Mouse (Mus musculus) stomach, embryonic 14.5 days (tissue): ENCODE measurements around the gene Tm9sf3. TPM values are rescaled to one million over a fixed set of nuclear protein-coding genes. Genes with fewer than 3 reads are reported as not detected.

Experiments
- ATAC-seq: fragments of 200-750 bp; cut with Nextera tagmentation; 2 replicates; pipeline ENCODE4 v1.8.0; 2017; ENCODE audit warnings: low read depth, moderate TSS enrichment; ENCODE audit not compliant: insufficient number of reproducible peaks, insufficient read depth, low FRiP score
- H3K27ac ChIP-seq: fragments of 300-500 bp; sonication (generic); 2 replicates; pipeline ENCODE4 v1.5.1; 2014; ENCODE audit warnings: mild to moderate bottlenecking, low read length, moderate library complexity, mixed read lengths
- H3K27me3 ChIP-seq: fragments of 300-500 bp; sonication (generic); 2 replicates; pipeline ENCODE4 v1.6.1; 2014; ENCODE audit warnings: low read length, control low read depth, mixed read lengths; ENCODE audit not compliant: control insufficient read depth, insufficient read depth
- H3K36me3 ChIP-seq: fragments of 300-500 bp; sonication (generic); 2 replicates; pipeline ENCODE4 v1.6.1; 2014; ENCODE audit warnings: mild to moderate bottlenecking, control low read depth, low read length, moderate library complexity, mixed read lengths; ENCODE audit not compliant: control insufficient read depth, insufficient read depth
- H3K4me1 ChIP-seq: fragments of 300-500 bp; sonication (generic); 2 replicates; pipeline ENCODE4 v1.6.1; 2014; ENCODE audit warnings: low read length, control low read depth, mixed read lengths; ENCODE audit not compliant: control insufficient read depth, insufficient read depth
- H3K4me2 ChIP-seq: fragments of 300-500 bp; sonication (generic); replicated peaks from 2 replicates; pipeline ENCODE4 v1.6.1; 2014; ENCODE audit warnings: low read depth, low read length, control low read depth
- H3K4me3 ChIP-seq: fragments of 300-500 bp; sonication (generic); 2 replicates; pipeline ENCODE4 v1.5.1; 2014; ENCODE audit warnings: low read depth, low read length, control low read depth
- H3K9ac ChIP-seq: fragments of 300-500 bp; sonication (generic); replicated peaks from 2 replicates; pipeline ENCODE4 v1.6.1; 2014; ENCODE audit warnings: low read depth, mild to moderate bottlenecking, control low read depth, low read length, moderate library complexity, mixed read lengths
- H3K9me3 ChIP-seq: fragments of 300-500 bp; sonication (generic); 2 replicates; pipeline ENCODE4 v1.6.1; 2016; ENCODE audit warnings: low read depth, low read length, control low read depth; ENCODE audit not compliant: control insufficient read depth
- whole genome bisulfite sequencing: fragments of 180-500 bp; shearing (Covaris S2); extraction: QIAGEN DNeasy Blood & Tissue Kit; methylation state at CpG from one replicate; pipeline ENCODE4 v1.1.7; 2014; 5-methylcytosine and 5-hydroxymethylcytosine counted together
- polyA plus RNA-seq: library from polyadenylated mRNA; unstranded; fragments of >200 nt; fragmentation: Nextera tagmentation; extraction: Ambion mirVana; gene quantifications from 2 replicates; pipeline ENCODE4 v1.2.1, GENCODE M21; 2014

Tm9sf3 gene
- polyA plus RNA-seq, 1 experiment from 2014 or later, result 141 TPM

DNA sequence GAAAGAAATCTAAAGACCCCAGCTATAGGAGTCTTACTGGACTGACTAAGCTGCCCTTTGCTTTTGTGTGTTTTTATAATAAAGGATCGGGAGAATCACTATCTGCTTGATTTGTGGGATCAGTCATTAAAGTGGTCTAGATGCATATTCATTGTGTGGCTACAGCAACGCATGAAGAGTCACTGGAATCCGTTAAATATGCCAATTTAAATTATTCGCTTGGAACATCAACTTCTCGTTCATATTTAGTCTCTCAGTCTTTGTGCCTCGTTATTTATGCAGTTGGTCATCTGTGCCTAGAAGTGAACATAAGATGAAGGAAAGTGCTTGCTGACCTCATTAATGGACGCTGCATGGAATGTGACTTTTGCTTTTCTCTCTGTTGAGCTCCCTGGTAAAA is 7.1 kb upstream of the Tm9sf3 start:
- Histone ChIP-seq H3K9ac (no peak overlapping the region), H3K27me3 (no peaks in the 10 kb centered on the region), H3K9me3 (no peaks in the 10 kb centered on the region), H3K27ac (no peak overlapping the region), H3K4me1 (no peaks in the 10 kb centered on the region), H3K4me3 (no peak overlapping the region), H3K4me2 (no peak overlapping the region), H3K36me3 (no peaks in the 10 kb centered on the region)
- ATAC-seq, result no peak
- 77% methylated on average over 7 of the region's 7 CpGs for whole genome bisulfite sequencing

GRCm38 (mm10) chr19:41270151-41270727 is 6.4 kb upstream of the Tm9sf3 start:
- ATAC-seq, result no peak
- H3K36me3 ChIP-seq, result no peaks in the 10 kb centered on the region
- no peak overlapping the region for H3K27ac ChIP-seq

GRCm38 (mm10) chr19:41266251-41266901 is 2.6 kb upstream of the Tm9sf3 start:
- Histone ChIP-seq H3K4me1 (peaks cover 6% of the 10 kb centered on the region), H3K4me3 (no peak overlapping the region), H3K27me3 (no peaks in the 10 kb centered on the region), H3K27ac (no peak overlapping the region), H3K9ac (no peak overlapping the region), H3K4me2 (no peak overlapping the region), H3K9me3 (no peaks in the 10 kb centered on the region), H3K36me3 (no peaks in the 10 kb centered on the region)
- ATAC-seq, result no peak
- WGBS, result 54% methylated on average over 8 of the region's 8 CpGs

More at GRCm38 (mm10) chr19:41270151-41270727, 6.4 kb upstream of the Tm9sf3 start:
- Histone ChIP-seq H3K4me1 (no peaks in the 10 kb centered on the region), H3K9me3 (no peaks in the 10 kb centered on the region), H3K27me3 (no peaks in the 10 kb centered on the region), H3K9ac (no peak overlapping the region), H3K4me2 (no peak overlapping the region), H3K4me3 (no peak overlapping the region)
- WGBS, result 46% methylated on average over 9 of the region's 9 CpGs

- H3K9me3 ChIP-seq, result no peaks in the 10 kb centered on the region
- peak overlapping the region; percentile 96 for H3K27ac ChIP-seq
- no peaks in the 10 kb centered on the region for H3K27me3 ChIP-seq
- H3K4me3 ChIP-seq, result peak overlapping the region; percentile 95
- H3K9ac ChIP-seq, result peak overlapping the region; percentile 85
- peaks cover 16% of the 10 kb centered on the region for H3K4me1 ChIP-seq
- peaks cover 2% of the 10 kb centered on the region; the same call in 1 of the 2 replicates for H3K36me3 ChIP-seq
- peak overlapping the region; percentile 45 for H3K4me2 ChIP-seq
- no peak for ATAC-seq
- WGBS, result 33% methylated on average over 13 of the region's 13 CpGs
These were observed 568 bp upstream of the Tm9sf3 start for GRCm38 (mm10) chr19:41264331-41264799.

DNA sequence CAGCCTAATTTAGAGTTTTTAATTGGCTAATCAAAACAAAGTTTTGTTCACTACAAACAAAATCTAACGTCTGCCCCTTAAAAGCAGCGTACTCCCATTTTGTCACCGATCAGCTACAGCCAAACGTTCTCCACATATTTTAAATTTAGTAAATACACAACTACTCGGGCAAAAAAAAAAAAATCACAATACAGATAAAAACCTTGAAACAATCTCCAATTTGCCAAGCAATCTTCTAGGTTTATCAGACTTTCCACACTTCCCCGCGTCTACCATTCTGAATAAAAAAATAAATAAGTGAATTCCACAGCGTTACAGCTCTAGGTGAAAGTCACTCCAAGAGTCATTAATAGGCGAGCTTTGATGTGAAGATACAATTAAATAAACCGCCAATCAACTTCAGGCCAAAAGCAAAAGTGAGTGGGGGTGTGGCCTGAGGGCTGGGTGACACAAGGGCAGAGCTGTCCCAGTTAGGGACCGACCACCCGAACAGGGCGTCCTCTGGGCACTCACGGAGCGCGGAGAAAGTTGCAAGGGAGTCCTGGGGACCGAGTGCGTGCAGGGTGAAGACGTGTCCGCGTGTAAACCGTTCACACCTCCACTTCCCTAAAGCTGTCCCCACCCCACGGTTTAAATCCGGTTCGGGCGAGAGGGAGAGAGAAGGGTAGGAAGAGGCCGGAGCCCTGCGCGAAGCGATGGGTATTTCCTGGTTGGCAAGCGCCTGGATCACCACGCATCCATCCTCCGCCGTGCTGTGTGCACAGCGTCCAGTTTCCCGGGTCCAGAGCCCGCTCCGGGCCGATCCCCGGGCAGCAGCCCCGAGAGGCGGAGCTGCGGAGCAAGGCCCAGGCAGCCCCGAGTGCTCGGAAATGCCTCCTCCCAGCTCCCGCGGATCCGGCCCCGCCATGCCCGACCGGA is 826 bp downstream of the Tm9sf3 start:
- WGBS, result 3% methylated on average over 50 of the region's 51 CpGs
- ATAC-seq, result peak; percentile 82
- H3K27me3 ChIP-seq, result no peaks in the 10 kb centered on the region
- peak overlapping the region; percentile 95 for H3K4me3 ChIP-seq
- peak overlapping the region; percentile 42 for H3K4me2 ChIP-seq
- H3K4me1 ChIP-seq, result peaks cover 19% of the 10 kb centered on the region
- peak overlapping the region; percentile 96 for H3K27ac ChIP-seq
- peaks cover 2% of the 10 kb centered on the region; the same call in 1 of the 2 replicates for H3K36me3 ChIP-seq
- peak overlapping the region; percentile 85 for H3K9ac ChIP-seq
- H3K9me3 ChIP-seq, result no peaks in the 10 kb centered on the region

DNA sequence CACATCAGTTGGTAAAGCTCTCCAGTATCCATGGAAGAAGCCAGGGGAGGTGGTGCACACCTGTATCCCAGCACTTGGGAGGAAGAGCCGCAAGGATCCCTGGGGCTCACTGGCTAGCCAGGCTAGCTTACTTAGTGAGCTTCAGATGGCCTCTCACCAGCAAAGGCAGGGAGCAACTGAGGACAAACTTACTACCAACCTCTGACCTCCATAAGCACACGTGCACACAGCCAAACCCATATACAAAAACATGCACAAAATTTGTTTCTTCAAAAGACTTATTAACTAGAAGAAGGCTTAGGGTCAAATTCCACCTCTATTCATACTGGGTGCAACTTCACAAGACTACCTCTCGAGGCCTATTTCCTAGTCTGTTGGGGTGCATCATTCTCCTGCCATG is 3.1 kb downstream of the Tm9sf3 start:
- no peak overlapping the region for H3K4me2 ChIP-seq
- no peaks in the 10 kb centered on the region for H3K27me3 ChIP-seq
- H3K9ac ChIP-seq, result no peak overlapping the region
- no peak for ATAC-seq
- WGBS, result 74% methylated on average over 3 of the region's 3 CpGs
- H3K27ac ChIP-seq, result no peak overlapping the region
- H3K4me3 ChIP-seq, result no peak overlapping the region
- peaks cover 2% of the 10 kb centered on the region; the same call in 1 of the 2 replicates for H3K36me3 ChIP-seq
- no peaks in the 10 kb centered on the region for H3K9me3 ChIP-seq
- H3K4me1 ChIP-seq, result peaks cover 19% of the 10 kb centered on the region

DNA sequence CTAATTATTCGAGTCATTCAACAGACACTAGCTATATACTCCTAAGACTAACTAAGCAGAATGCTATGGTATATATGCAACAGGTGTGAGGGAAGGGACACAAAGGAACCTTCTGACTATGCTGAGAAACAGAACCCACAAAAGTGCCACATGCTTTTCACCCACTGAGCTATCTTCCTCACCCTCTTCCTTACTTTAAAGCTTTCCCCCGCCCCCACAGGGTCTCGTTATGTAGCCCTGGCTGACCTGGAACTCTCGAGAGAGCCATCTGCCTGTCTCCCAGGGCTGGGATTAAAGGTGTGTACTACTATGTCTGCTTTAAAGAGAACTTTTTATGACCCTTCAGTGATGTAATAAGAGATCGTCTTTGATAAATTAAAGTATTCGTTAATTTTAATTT is 4.5 kb downstream of the Tm9sf3 start:
- 73% methylated on average over 6 of the region's 6 CpGs for WGBS
- H3K36me3 ChIP-seq, result peaks cover 5% of the 10 kb centered on the region
- ATAC-seq, result no peak
- no peak overlapping the region for H3K27ac ChIP-seq
- no peak overlapping the region for H3K4me2 ChIP-seq
- H3K9me3 ChIP-seq, result no peaks in the 10 kb centered on the region
- no peak overlapping the region for H3K4me3 ChIP-seq
- peaks cover 19% of the 10 kb centered on the region for H3K4me1 ChIP-seq
- no peaks in the 10 kb centered on the region for H3K27me3 ChIP-seq
- no peak overlapping the region for H3K9ac ChIP-seq

GRCm38 (mm10) chr19:41258707-41259106 is 5.1 kb downstream of the Tm9sf3 start:
- Histone ChIP-seq H3K4me3 (no peak overlapping the region), H3K27ac (no peak overlapping the region), H3K27me3 (no peaks in the 10 kb centered on the region), H3K4me1 (peaks cover 19% of the 10 kb centered on the region), H3K36me3 (peaks cover 7% of the 10 kb centered on the region), H3K4me2 (no peak overlapping the region), H3K9ac (no peak overlapping the region), H3K9me3 (no peaks in the 10 kb centered on the region)
- ATAC-seq, result no peak
- 38% methylated on average over 2 of the region's 2 CpGs for WGBS
